Mouse (Mus musculus) bone marrow macrophage, adult 2 months (primary cell): ENCODE data around the gene Mitd1.

Source experiments
- CTCF ChIP-seq: IDR thresholded peaks from 2 replicates; pipeline ENCODE4 v1.5.1; 2012; ENCODE audit warnings: low read depth, mild to moderate bottlenecking, low read length, moderate library complexity
- POLR2A ChIP-seq: IDR thresholded peaks from 2 replicates; pipeline ENCODE4 v1.6.1; 2012; ENCODE audit warnings: mild to moderate bottlenecking, low read depth, low read length, borderline replicate concordance

DNA sequence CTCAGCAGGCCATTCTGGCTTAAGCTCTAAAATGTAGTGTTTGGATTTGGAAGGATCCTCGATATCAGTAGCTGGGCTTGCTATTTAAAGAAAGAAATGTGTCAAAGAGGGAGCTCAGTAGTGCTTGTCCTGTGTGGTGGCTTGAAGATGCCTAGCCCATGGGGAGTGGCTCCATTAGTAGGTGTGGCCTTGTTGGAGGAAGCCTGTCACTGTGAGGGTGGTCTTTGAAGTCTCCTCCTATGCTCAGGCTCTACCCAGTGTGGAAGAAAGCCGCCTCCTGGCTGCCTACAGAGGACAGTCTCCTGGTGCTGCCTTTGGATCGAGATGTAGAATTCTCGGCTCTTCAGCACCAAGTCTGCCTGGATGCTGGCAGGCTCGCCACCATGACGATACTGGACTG is 10.1 kb upstream of the Mitd1 start:
- TF ChIP-seq CTCF = no peak
- no peak for TF ChIP-seq POLR2A
